Mouse (Mus musculus) midbrain, embryonic 12.5 days (tissue): Measurements from ENCODE around the gene Ets1. TPM values are rescaled to one million over a fixed set of nuclear protein-coding genes. Genes with fewer than 3 reads are reported as not detected.

Experiments
- ATAC-seq: fragments of 200-750 bp; cut with Nextera tagmentation; 2 replicates; pipeline ENCODE4 v1.8.0; 2017; ENCODE audit warnings: low read depth, moderate TSS enrichment, moderate library complexity; ENCODE audit not compliant: low FRiP score
- H3K27ac ChIP-seq: fragments of 300-500 bp; sonication (generic); replicated peaks from 2 replicates; pipeline ENCODE4 v1.5.1; 2016; ENCODE audit warnings: mild to moderate bottlenecking
- H3K27me3 ChIP-seq: fragments of 300-500 bp; sonication (generic); 2 replicates; pipeline ENCODE4 v1.6.1; 2016; ENCODE audit warnings: mild to moderate bottlenecking
- H3K36me3 ChIP-seq: fragments of 300-500 bp; sonication (generic); 2 replicates; pipeline ENCODE4 v1.6.1; 2016
- H3K4me1 ChIP-seq: fragments of 300-500 bp; sonication (generic); 2 replicates; pipeline ENCODE4 v1.6.1; 2016
- H3K4me2 ChIP-seq: fragments of 300-500 bp; sonication (generic); replicated peaks from 2 replicates; pipeline ENCODE4 v1.6.1; 2016; ENCODE audit warnings: mild to moderate bottlenecking, moderate library complexity
- H3K4me3 ChIP-seq: fragments of 300-500 bp; sonication (generic); 2 replicates; pipeline ENCODE4 v1.5.1; 2016; ENCODE audit warnings: mild to moderate bottlenecking
- H3K9ac ChIP-seq: fragments of 300-500 bp; sonication (generic); replicated peaks from 2 replicates; pipeline ENCODE4 v1.6.1; 2016; ENCODE audit warnings: mild to moderate bottlenecking, moderate library complexity
- H3K9me3 ChIP-seq: fragments of 300-500 bp; sonication (generic); 2 replicates; pipeline ENCODE4 v1.6.1; 2016; ENCODE audit warnings: mild to moderate bottlenecking
- WGBS: fragments of 180-500 bp; shearing (Covaris S2); methylation state at CpG from one replicate; pipeline ENCODE4 v1.1.7; 2016; 5-methylcytosine and 5-hydroxymethylcytosine counted together
- polyA plus RNA-seq: library from polyadenylated mRNA; unstranded; fragments of >200 nt; fragmentation: Nextera tagmentation; extraction: Ambion mirVana; gene quantifications from 2 replicates; pipeline ENCODE4 v1.2.1, GENCODE M21; 2016

Gene Ets1
- polyA plus RNA-seq, 1 experiment from 2014 or later = 26.3 TPM

DNA sequence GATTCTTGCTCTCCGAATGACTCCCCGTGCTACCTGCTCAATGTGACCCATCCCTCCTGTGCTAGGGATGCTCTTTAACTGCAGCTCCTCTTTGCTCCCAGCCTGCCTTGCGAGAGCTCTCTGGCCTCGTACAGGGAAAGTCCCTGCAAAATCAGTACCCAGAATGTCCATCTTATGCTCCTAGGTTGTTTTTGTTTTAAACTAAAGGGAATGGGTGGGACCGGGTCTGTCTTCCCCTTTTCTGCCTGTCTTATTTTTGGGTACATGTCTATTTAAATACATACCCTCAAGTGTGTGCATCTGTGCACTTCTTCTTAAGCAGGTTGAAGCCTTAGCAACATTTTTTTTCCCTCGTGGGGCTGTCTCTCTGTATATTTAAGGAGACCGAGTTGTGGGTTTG lies 99.0 kb downstream of the Ets1 start:
- WGBS = 95% methylated on average over 7 of the region's 7 CpGs
- no peak for ATAC-seq
- no peaks in the 10 kb centered on the region for H3K9me3 ChIP-seq
- H3K9ac ChIP-seq = no peak overlapping the region
- no peaks in the 10 kb centered on the region for H3K4me1 ChIP-seq
- no peak overlapping the region for H3K27ac ChIP-seq
- H3K36me3 ChIP-seq = no peaks in the 10 kb centered on the region
- H3K27me3 ChIP-seq = 0 out of 2 replicates have a peak, but pooled peaks cover 7% of the 10 kb centered on the region
- H3K4me2 ChIP-seq = no peak overlapping the region
- no peak overlapping the region for H3K4me3 ChIP-seq

DNA sequence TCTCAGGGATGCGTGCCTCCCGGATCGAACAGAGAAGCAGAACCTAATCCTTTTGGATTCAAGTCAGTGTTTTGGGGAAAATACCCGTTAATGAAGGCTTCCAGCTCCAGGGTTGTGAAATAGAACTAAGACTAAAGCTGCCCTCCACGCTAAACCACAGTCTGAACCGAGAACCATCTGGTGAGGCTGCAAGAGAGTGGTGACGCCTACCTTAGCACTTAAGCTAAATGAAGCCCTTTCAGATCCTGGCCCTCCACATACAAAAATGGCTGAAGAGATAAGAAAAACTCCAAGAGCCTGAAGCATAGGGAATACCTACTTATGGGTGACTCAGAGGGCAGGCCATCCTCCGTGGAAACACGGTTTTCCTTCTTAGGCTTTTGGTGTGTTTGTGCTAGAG lies 100.0 kb downstream of the Ets1 start:
- H3K9me3 ChIP-seq = no peaks in the 10 kb centered on the region
- no peak overlapping the region for H3K4me3 ChIP-seq
- 90% methylated on average over 9 of the region's 9 CpGs for WGBS
- no peaks in the 10 kb centered on the region for H3K4me1 ChIP-seq
- H3K27ac ChIP-seq = no peak overlapping the region
- no peak for ATAC-seq
- H3K27me3 ChIP-seq = 0 out of 2 replicates have a peak, but pooled peaks cover 6% of the 10 kb centered on the region
- H3K36me3 ChIP-seq = no peaks in the 10 kb centered on the region
- no peak overlapping the region for H3K4me2 ChIP-seq
- H3K9ac ChIP-seq = no peak overlapping the region

DNA sequence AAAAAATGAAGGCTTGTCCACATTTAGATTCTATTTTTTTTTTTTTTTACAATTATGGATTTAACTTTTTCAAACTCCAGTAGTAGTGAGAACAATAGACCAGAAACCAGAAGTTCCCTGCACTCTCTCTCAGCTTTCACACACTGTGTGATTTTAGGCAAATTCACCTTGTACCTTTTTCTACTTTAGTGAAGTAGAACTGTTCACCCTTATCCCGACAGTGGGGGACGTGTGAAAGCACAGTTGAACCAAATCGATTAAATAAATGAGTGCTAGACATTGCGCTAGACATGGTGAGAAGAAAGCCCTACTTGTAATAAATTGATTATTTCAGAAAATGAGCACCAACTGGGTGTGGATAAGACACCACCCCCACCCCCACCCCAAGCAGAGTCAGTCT lies 104.0 kb downstream of the Ets1 start:
- WGBS = 92% methylated on average over 4 of the region's 4 CpGs
- H3K9ac ChIP-seq = no peak overlapping the region
- no peaks in the 10 kb centered on the region for H3K4me1 ChIP-seq
- no peaks in the 10 kb centered on the region for H3K36me3 ChIP-seq
- no peak overlapping the region for H3K27ac ChIP-seq
- ATAC-seq = no peak
- H3K4me3 ChIP-seq = no peak overlapping the region
- H3K27me3 ChIP-seq = no peaks in the 10 kb centered on the region; the same call in 1 of the 2 replicates
- no peaks in the 10 kb centered on the region for H3K9me3 ChIP-seq
- no peak overlapping the region for H3K4me2 ChIP-seq

DNA sequence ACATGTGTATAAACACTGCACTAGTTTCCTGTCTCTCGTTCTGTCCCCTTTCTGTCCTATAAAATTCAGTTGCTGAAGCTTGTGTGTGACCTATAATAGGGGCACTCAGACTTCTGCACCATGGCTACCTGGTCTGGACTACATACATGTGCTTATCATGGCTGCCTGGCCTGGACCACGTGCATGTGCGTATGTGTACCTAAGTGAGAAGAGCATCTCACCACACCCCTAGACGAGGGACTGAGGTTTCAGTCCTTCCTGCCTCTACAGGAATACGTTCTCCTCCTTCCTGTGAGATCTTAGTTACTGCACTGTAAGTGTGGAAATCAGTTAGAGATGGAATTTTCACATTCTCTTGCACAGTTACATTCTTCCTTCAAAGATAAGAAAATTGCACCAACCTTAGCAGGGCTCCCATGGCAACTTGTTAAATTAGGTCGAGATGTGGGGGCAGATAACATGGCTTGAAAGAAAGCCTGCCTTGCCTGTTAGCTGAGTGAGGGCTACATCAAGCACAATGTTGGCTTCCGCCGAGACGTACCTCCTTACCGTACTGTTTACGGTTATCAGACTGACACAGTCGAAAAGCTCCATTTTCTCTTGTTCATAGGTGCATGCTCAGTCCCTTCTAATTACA lies 104.8 kb downstream of the Ets1 start:
- no peak overlapping the region for H3K27ac ChIP-seq
- no peaks in the 10 kb centered on the region for H3K9me3 ChIP-seq
- no peaks in the 10 kb centered on the region; the same call in 1 of the 2 replicates for H3K27me3 ChIP-seq
- no peak overlapping the region for H3K4me3 ChIP-seq
- H3K4me1 ChIP-seq = no peaks in the 10 kb centered on the region
- 89% methylated on average over 12 of the region's 12 CpGs for WGBS
- H3K36me3 ChIP-seq = no peaks in the 10 kb centered on the region
- H3K9ac ChIP-seq = no peak overlapping the region
- no peak for ATAC-seq
- no peak overlapping the region for H3K4me2 ChIP-seq

DNA sequence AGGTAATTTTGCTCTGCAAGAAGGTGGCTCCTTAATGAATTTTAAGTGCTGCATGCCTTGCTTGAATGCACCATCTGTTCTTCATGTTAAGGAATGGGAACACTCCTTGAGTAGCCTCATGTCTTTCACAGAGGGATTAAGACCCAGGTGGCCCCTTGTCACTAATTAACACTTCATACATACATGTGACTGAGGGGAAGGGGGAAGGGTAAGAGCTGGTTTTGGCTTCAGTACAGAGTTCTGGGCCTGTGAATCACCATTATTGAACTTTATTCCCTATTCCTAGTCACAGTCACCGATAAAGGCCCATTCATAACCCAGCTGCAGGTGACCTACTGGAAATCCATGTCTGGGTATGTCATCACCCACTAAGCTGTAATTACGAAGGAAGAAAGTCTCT lies 105.7 kb downstream of the Ets1 start:
- 85% methylated on average over 2 of the region's 2 CpGs for WGBS
- no peak for ATAC-seq

DNA sequence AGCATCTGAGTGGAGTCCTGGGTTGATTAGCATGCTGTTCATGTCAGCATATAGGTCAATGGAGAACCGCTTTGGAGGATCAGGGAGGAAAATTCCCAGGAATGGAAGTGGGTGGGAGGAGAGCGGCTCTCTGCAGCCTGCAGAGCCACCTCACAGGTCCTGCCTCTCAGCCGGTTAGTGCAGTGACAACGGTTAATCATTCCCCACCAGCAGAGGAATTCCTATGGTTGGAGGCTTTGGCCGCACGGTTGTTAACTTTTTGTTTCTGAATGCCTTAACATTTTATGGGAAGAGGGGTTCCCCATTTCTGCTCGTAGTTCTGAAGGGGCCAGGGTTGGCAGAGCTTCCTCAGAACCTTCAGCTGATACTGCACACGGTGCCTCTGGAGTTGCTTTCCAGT lies 107.1 kb downstream of the Ets1 start:
- no peaks in the 10 kb centered on the region; the same call in 1 of the 2 replicates for H3K27me3 ChIP-seq
- no peaks in the 10 kb centered on the region for H3K36me3 ChIP-seq
- ATAC-seq = no peak
- H3K4me1 ChIP-seq = no peaks in the 10 kb centered on the region
- H3K4me2 ChIP-seq = no peak overlapping the region
- H3K27ac ChIP-seq = no peak overlapping the region
- no peaks in the 10 kb centered on the region for H3K9me3 ChIP-seq
- H3K4me3 ChIP-seq = no peak overlapping the region
- no peak overlapping the region for H3K9ac ChIP-seq
- 83% methylated on average over 8 of the region's 8 CpGs for WGBS

More for the DNA sequence above, 105.7 kb downstream of the Ets1 start:
- Histone ChIP-seq H3K4me3 (no peak overlapping the region), H3K4me2 (no peak overlapping the region), H3K27me3 (no peaks in the 10 kb centered on the region; the same call in 1 of the 2 replicates), H3K9ac (no peak overlapping the region), H3K4me1 (no peaks in the 10 kb centered on the region), H3K27ac (no peak overlapping the region), H3K9me3 (no peaks in the 10 kb centered on the region), H3K36me3 (no peaks in the 10 kb centered on the region)

DNA sequence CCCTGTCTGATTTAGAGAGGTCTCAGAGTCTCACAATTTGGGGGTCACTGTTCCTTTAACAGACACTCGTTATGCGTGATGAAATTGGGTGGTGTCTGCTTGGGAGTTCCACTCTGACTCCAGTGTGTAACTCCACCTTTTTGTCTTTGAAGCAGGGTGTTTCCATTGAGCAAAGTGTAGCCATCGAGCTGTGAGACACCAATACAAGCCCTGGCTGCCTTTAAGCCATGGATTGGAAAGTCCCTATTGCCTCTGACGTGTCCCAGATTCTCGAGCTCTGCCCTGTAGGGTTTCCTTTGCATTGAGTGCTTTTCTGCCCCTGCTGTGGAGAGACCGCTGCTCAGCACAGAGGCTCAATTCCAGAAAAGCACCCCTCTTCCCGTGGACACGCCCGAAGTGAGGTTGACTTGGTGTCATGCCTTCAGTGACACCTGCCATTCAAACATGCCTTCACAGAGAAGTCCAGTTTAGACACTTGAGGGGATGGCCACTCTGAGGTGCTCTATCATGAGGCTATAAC lies 107.7 kb downstream of the Ets1 start:
- Histone ChIP-seq H3K36me3 (no peaks in the 10 kb centered on the region), H3K9me3 (no peaks in the 10 kb centered on the region), H3K27ac (no peak overlapping the region), H3K4me2 (no peak overlapping the region), H3K4me1 (no peaks in the 10 kb centered on the region), H3K27me3 (no peaks in the 10 kb centered on the region; the same call in 1 of the 2 replicates), H3K9ac (no peak overlapping the region), H3K4me3 (no peak overlapping the region)
- ATAC-seq = no peak
- 82% methylated on average over 9 of the region's 9 CpGs for WGBS

DNA sequence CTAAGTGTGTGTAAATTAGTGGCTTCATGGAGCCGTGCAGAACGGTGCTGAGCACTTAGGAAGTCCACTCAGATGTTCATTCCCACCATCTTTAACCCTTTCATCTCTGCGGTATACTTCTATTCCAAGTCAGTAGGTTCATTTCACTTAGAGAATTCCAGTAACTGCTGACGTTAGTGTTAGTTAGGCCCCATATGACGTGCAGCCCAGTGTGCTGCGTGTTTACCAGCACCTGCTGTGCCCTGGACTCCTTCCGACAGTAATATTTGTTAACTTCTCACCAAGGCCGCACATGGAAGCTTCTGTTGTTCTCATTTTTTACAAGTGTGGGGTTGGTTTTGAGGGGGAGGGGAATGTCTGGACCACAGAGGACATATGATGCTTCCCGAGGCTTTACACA lies 108.3 kb downstream of the Ets1 start:
- Histone ChIP-seq H3K9me3 (no peaks in the 10 kb centered on the region), H3K4me2 (no peak overlapping the region), H3K36me3 (no peaks in the 10 kb centered on the region), H3K27ac (no peak overlapping the region), H3K4me3 (no peak overlapping the region), H3K9ac (no peak overlapping the region), H3K27me3 (no peaks in the 10 kb centered on the region; the same call in 1 of the 2 replicates), H3K4me1 (no peaks in the 10 kb centered on the region)
- WGBS = 87% methylated on average over 9 of the region's 9 CpGs
- ATAC-seq = no peak

DNA sequence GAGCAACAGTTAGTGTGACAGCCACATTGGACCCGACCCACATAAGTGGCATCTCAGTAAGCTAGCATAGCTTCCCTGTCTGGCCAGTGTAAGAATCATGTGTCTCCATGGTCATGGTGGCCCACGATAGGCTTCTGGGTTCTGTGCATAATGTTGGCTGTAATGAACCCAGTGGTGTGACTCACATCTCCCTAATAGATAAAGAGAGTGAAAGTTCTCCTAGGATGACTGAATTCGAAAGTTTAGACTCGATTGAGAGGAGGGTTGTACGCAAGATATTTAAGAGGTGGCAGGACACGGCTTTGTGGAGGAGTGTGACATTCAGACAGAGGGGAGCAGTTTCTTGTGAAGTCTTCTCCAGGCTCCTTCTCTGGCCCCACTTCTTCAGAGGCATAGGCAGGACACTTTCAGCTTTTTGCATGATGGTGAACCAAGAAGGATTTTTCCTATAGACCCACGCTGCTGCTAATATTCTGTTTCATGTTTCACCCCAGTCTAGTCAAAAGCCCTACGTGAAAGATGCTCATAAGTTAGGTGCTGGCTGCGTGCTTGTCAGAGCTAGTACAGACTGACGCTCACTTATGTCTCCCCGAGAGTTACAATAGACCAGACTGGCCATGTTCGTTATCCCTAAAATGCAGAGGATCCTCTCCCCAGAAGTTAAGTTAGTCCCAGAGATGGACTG lies 109.2 kb downstream of the Ets1 start:
- Histone ChIP-seq H3K4me3 (no peak overlapping the region), H3K36me3 (no peaks in the 10 kb centered on the region), H3K9ac (no peak overlapping the region), H3K27ac (no peak overlapping the region), H3K4me2 (no peak overlapping the region), H3K27me3 (no peaks in the 10 kb centered on the region; the same call in 1 of the 2 replicates), H3K9me3 (no peaks in the 10 kb centered on the region), H3K4me1 (no peaks in the 10 kb centered on the region)
- WGBS = 91% methylated on average over 12 of the region's 12 CpGs
- no peak for ATAC-seq

DNA sequence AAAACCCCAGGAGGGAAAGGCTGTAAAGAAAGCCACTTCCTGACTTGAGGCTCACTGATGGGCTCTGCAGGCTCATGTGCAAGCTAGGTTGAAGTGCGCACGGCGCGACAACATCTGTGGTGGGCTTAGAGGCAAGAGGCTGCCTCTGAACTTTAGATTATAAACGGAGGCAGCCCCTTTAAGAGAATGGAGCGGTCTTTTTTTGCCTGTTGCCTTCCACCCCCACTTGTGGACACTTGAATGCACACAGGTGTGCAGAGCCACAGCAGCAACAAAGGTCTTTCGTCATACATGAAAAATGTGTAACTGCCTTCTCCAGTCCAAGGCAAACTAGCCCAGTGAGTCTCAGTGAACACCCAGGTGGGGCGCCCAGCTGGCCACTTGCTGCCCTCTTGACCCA lies 110.0 kb downstream of the Ets1 start:
- H3K9ac ChIP-seq = no peak overlapping the region
- no peak for ATAC-seq
- no peaks in the 10 kb centered on the region for H3K9me3 ChIP-seq
- H3K4me1 ChIP-seq = no peaks in the 10 kb centered on the region
- H3K27ac ChIP-seq = no peak overlapping the region
- no peaks in the 10 kb centered on the region for H3K36me3 ChIP-seq
- no peak overlapping the region for H3K4me2 ChIP-seq
- no peaks in the 10 kb centered on the region; the same call in 1 of the 2 replicates for H3K27me3 ChIP-seq
- WGBS = 90% methylated on average over 8 of the region's 8 CpGs
- H3K4me3 ChIP-seq = no peak overlapping the region

DNA sequence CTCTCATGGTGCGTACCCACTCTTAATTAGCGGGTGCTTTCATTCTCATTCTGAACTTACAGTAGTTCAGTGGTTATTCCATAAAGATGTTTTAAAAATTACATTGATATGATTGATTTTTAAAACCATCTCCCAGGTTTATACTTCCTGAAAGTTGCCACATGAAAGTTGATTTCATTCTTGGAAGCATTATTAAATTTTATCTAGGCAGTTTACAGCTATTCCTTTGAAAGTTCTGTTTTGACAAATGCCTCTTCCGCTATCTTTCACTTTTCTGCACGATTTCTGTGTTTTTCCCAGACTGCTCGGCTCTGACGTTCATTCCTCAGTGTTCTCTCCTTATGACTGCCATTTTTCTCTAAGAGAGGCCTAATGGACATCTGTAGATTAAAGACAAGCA lies 110.6 kb downstream of the Ets1 start:
- Histone ChIP-seq H3K4me3 (no peak overlapping the region), H3K27ac (no peak overlapping the region), H3K4me1 (no peaks in the 10 kb centered on the region), H3K9ac (no peak overlapping the region), H3K9me3 (no peaks in the 10 kb centered on the region), H3K4me2 (no peak overlapping the region), H3K27me3 (no peaks in the 10 kb centered on the region; the same call in 1 of the 2 replicates), H3K36me3 (no peaks in the 10 kb centered on the region)
- WGBS = 93% methylated on average over 6 of the region's 6 CpGs
- no peak for ATAC-seq

DNA sequence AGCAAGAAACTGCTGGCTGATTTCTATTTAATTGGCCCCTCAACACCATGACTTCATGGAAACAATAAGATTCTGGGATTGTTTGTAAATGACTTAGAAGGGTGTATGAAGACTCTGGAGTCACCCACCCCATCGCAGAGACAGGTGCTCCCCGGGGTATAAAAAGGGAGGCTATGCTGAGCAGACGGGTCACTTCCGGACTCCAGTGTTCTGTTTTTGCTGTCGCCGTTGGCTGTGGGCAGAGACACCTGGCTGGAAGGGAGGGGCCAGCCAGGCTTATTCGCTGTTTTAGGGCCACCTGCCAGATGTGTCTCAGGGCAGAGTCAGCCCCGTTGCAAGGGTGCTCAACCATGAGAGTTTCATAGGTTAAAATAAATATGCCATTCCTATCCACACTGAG lies 111.6 kb downstream of the Ets1 start:
- no peak for ATAC-seq
- Histone ChIP-seq H3K4me2 (no peak overlapping the region), H3K27me3 (no peaks in the 10 kb centered on the region), H3K4me3 (no peak overlapping the region), H3K36me3 (no peaks in the 10 kb centered on the region), H3K9me3 (no peaks in the 10 kb centered on the region), H3K4me1 (no peaks in the 10 kb centered on the region), H3K27ac (no peak overlapping the region), H3K9ac (no peak overlapping the region)
- 87% methylated on average over 8 of the region's 8 CpGs for WGBS
